Mouse (Mus musculus): Measurements from ENCODE around the gene Foxn2.

- TF ChIP-seq POLR2A (IDR thresholded peaks at IDR 0.05; ENCODE audit: insufficient read depth, low read length) (no peak), CTCF (IDR thresholded peaks at IDR 0.05; ENCODE audit: low read depth, low read length) (no peak)
Observed at GRCm38 (mm10) chr17:88441001-88441431, 505 bp downstream of the Foxn2 start.
